Mouse (Mus musculus) hindbrain, embryonic 11.5 days (tissue): Measurements from ENCODE around the gene Nlrp4c. TPM values are rescaled to one million over a fixed set of nuclear protein-coding genes. Genes with fewer than 3 reads are reported as not detected.

Source experiments
- ATAC-seq: fragments of 200-750 bp; cut with Nextera tagmentation; 2 replicates; pipeline ENCODE4 v1.8.0; 2017; ENCODE audit warnings: mild to moderate bottlenecking, moderate TSS enrichment, moderate library complexity; ENCODE audit not compliant: low FRiP score
- DNase-seq: peaks from one replicate; pipeline ENCODE4 v3.0.0-alpha.2; 2015; ENCODE audit warnings: low spot score
- H3K27ac ChIP-seq: fragments of 300-500 bp; sonication (generic); 2 replicates; pipeline ENCODE4 v1.5.1; 2014; ENCODE audit warnings: mild to moderate bottlenecking, low read depth, low read length
- H3K27me3 ChIP-seq: fragments of 300-500 bp; sonication (generic); 2 replicates; pipeline ENCODE4 v1.6.1; 2014; ENCODE audit warnings: mild to moderate bottlenecking, low read length, moderate library complexity, mixed read lengths; ENCODE audit not compliant: control insufficient read depth, insufficient read depth
- H3K36me3 ChIP-seq: fragments of 300-500 bp; sonication (generic); 2 replicates; pipeline ENCODE4 v1.6.1; 2014; ENCODE audit warnings: mild to moderate bottlenecking, low read length, moderate library complexity, mixed read lengths; ENCODE audit not compliant: control insufficient read depth, insufficient read depth
- H3K4me1 ChIP-seq: fragments of 300-500 bp; sonication (generic); replicated peaks from 2 replicates; pipeline ENCODE4 v1.6.1; 2014; ENCODE audit warnings: low read length, mixed read lengths; ENCODE audit not compliant: control insufficient read depth, insufficient read depth
- H3K4me2 ChIP-seq: fragments of 300-500 bp; sonication (generic); replicated peaks from 2 replicates; pipeline ENCODE4 v1.6.1; 2014; ENCODE audit warnings: mild to moderate bottlenecking, low read depth, low read length
- H3K4me3 ChIP-seq: fragments of 300-500 bp; sonication (generic); 2 replicates; pipeline ENCODE4 v1.5.1; 2014; ENCODE audit warnings: low read depth, low read length
- H3K9ac ChIP-seq: fragments of 300-500 bp; sonication (generic); 2 replicates; pipeline ENCODE4 v1.6.1; 2014; ENCODE audit warnings: low read depth, low read length
- H3K9me3 ChIP-seq: fragments of 300-500 bp; sonication (generic); 2 replicates; pipeline ENCODE4 v1.6.1; 2016; ENCODE audit warnings: low read length; ENCODE audit not compliant: control insufficient read depth
- WGBS: fragments of 180-500 bp; shearing (Covaris S2); extraction: QIAGEN DNeasy Blood & Tissue Kit; methylation state at CpG from one replicate; pipeline ENCODE4 v1.1.7; 2014; 5-methylcytosine and 5-hydroxymethylcytosine counted together
- polyA plus RNA-seq: library from polyadenylated mRNA; unstranded; fragments of >200 nt; fragmentation: Nextera tagmentation; extraction: Ambion mirVana; gene quantifications from 2 replicates; pipeline ENCODE4 v1.2.1, GENCODE M21; 2014

Gene Nlrp4c
- polyA plus RNA-seq, 1 experiment from 2014 or later: not detected

DNA sequence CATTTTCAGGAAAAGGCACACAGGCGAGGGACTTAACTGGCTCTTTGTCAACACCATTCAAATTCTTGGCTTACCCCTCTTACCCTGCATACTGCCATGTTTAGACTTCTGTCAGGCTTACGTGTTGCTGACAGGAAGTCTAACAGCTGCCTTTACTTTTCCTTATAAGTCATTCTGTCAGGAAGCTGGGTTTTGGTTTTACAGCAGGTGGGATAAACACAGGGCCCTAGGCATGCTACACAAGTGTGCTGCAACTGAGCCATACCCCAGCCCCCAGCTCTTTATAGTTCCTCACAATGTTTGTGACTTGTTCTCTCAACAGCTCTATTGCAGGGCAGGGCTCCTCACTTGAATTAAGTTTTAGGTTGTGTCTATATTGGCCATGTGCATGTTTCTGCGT is 94.3 kb downstream of the Nlrp4c start:
- Histone ChIP-seq H3K36me3 (no peaks in the 10 kb centered on the region), H3K4me3 (no peak overlapping the region), H3K9me3 (no peaks in the 10 kb centered on the region), H3K27ac (no peak overlapping the region), H3K4me2 (no peak overlapping the region), H3K4me1 (no peaks in the 10 kb centered on the region), H3K9ac (no peak overlapping the region), H3K27me3 (no peaks in the 10 kb centered on the region)
- ATAC-seq (no peak), DNase-seq (no peak)
- WGBS: 86% methylated on average over 3 of the region's 3 CpGs

- H3K4me2 ChIP-seq: no peak overlapping the region
- H3K9ac ChIP-seq: no peak overlapping the region
- no peaks in the 10 kb centered on the region for H3K27me3 ChIP-seq
- ATAC-seq (no peak), DNase-seq (no peak)
- no peaks in the 10 kb centered on the region for H3K4me1 ChIP-seq
- no peak overlapping the region for H3K27ac ChIP-seq
- no peaks in the 10 kb centered on the region for H3K9me3 ChIP-seq
- WGBS: 80% methylated on average over 2 of the region's 2 CpGs
- H3K36me3 ChIP-seq: no peaks in the 10 kb centered on the region
- no peak overlapping the region for H3K4me3 ChIP-seq
Measured at GRCm38 (mm10) chr7:6143991-6144531, 99.1 kb downstream of the Nlrp4c start.

GRCm38 (mm10) chr7:6145423-6146188 is 100.6 kb downstream of the Nlrp4c start:
- Histone ChIP-seq H3K9me3 (no peaks in the 10 kb centered on the region), H3K4me3 (no peak overlapping the region), H3K9ac (no peak overlapping the region), H3K27ac (no peak overlapping the region), H3K27me3 (no peaks in the 10 kb centered on the region), H3K4me2 (no peak overlapping the region), H3K36me3 (no peaks in the 10 kb centered on the region), H3K4me1 (no peaks in the 10 kb centered on the region)
- 94% methylated on average over 8 of the region's 8 CpGs for WGBS
- DNase-seq (no peak), ATAC-seq (no peak)

DNA sequence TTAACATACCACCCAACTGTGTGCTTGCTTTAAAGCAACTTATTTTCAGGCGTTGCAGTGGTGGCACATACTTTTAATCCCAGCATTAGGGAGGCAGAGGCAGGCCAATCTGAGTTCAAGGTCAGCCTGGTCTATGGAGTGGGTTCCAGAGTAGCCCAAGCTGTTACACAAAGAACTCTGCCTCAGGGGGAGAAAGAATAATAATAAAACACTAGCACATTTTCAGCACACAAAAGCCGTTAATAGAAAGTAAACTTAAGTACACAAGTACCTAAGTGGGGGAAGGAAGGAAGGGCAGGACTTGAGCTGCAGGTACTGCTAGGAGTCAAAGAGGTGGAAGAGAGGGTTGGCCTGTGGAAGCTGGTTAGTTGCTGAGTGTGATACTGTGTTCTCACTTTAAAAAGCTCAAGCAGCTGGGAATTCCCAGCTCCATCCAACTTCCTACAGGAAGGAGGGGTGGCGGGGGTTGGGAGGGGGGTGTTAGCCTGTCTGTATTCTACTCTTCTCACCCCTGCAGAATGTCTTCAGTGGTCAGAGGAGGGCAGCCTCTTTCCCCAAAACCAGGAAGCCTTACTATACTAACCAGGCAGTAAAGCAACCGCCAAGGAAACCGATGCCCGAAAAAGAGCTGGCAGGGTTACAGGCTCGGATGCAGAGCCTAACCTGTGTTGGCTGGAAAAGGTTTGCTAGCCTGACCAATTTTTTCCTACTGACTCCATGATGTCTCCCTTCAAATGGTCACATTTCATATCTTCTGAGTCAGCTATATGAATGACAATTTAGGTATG is 101.4 kb downstream of the Nlrp4c start:
- H3K4me1 ChIP-seq: no peaks in the 10 kb centered on the region
- H3K9me3 ChIP-seq: no peaks in the 10 kb centered on the region
- H3K36me3 ChIP-seq: no peaks in the 10 kb centered on the region
- H3K4me3 ChIP-seq: no peak overlapping the region
- no peak for DNase-seq
- no peak overlapping the region for H3K9ac ChIP-seq
- no peak overlapping the region for H3K4me2 ChIP-seq
- H3K27ac ChIP-seq: no peak overlapping the region
- no peaks in the 10 kb centered on the region for H3K27me3 ChIP-seq
- ATAC-seq: no peak
- WGBS: 93% methylated on average over 7 of the region's 7 CpGs

DNA sequence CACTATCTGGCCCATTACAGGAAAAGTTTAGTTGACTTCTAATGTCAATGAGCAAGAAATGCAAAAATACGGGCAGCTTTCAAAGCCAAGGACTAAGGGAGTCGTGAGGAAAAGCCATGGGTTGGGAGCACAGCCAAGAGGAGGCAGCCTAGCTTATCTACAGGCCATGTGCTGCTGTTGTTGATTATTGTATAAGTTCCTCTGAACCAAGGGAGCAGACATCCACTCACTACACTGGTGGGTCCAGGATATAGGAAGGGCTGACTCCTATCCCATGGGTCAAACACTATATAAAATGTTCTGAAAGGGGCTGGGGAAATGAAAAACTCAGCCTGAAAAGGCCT is 102.0 kb downstream of the Nlrp4c start:
- H3K4me1 ChIP-seq: no peaks in the 10 kb centered on the region
- H3K27ac ChIP-seq: no peak overlapping the region
- H3K4me2 ChIP-seq: no peak overlapping the region
- no peak overlapping the region for H3K4me3 ChIP-seq
- no peak for DNase-seq
- 86% methylated on average over 2 of the region's 2 CpGs for WGBS
- no peaks in the 10 kb centered on the region for H3K9me3 ChIP-seq
- H3K36me3 ChIP-seq: no peaks in the 10 kb centered on the region
- H3K9ac ChIP-seq: no peak overlapping the region
- no peak for ATAC-seq
- no peaks in the 10 kb centered on the region for H3K27me3 ChIP-seq

GRCm38 (mm10) chr7:6147688-6148087 is 102.7 kb downstream of the Nlrp4c start:
- Histone ChIP-seq H3K4me1 (no peaks in the 10 kb centered on the region), H3K4me3 (no peak overlapping the region), H3K27ac (no peak overlapping the region), H3K4me2 (no peak overlapping the region), H3K27me3 (no peaks in the 10 kb centered on the region), H3K9ac (no peak overlapping the region), H3K36me3 (no peaks in the 10 kb centered on the region), H3K9me3 (no peaks in the 10 kb centered on the region)
- no peak for ATAC-seq
- no peak for DNase-seq
- 87% methylated on average over 5 of the region's 5 CpGs for WGBS

GRCm38 (mm10) chr7:6151266-6151665 is 106.3 kb downstream of the Nlrp4c start:
- Histone ChIP-seq H3K4me3 (no peak overlapping the region), H3K4me2 (no peak overlapping the region), H3K9me3 (no peaks in the 10 kb centered on the region), H3K27me3 (no peaks in the 10 kb centered on the region), H3K4me1 (peaks cover 2% of the 10 kb centered on the region; the same call in 1 of the 2 replicates), H3K9ac (no peak overlapping the region), H3K27ac (no peak overlapping the region), H3K36me3 (no peaks in the 10 kb centered on the region)
- 100% methylated on average over 1 of the region's 1 CpGs for WGBS
- DNase-seq (no peak), ATAC-seq (no peak)

GRCm38 (mm10) chr7:6152036-6152435 is 107.1 kb downstream of the Nlrp4c start:
- Histone ChIP-seq H3K4me2 (no peak overlapping the region), H3K27ac (no peak overlapping the region), H3K4me1 (peaks cover 2% of the 10 kb centered on the region; the same call in 1 of the 2 replicates), H3K36me3 (no peaks in the 10 kb centered on the region), H3K4me3 (no peak overlapping the region), H3K9me3 (no peaks in the 10 kb centered on the region), H3K27me3 (no peaks in the 10 kb centered on the region), H3K9ac (no peak overlapping the region)
- WGBS: 87% methylated on average over 3 of the region's 3 CpGs
- no peak for ATAC-seq
- DNase-seq: no peak
